Mouse (Mus musculus) left cerebral cortex, postnatal 10 days (tissue): ENCODE data around the gene Stpg1. TPM values are rescaled to one million over a fixed set of nuclear protein-coding genes. Genes with fewer than 3 reads are reported as not detected.

Experiments used
- DNase-seq, 2 experiments: peaks; one replicate each; pipeline ENCODE4 v3.0.0; 2021 to 2022; ENCODE audit warnings: low spot score in 2 of 2, mixed read lengths in 1 of 2; ENCODE audit errors: extremely low spot score in 1 of 2
- intact Hi-C: fragments of 180-260 bp; cut with DNase I; formaldehyde crosslinking; loops from one replicate; pipeline ENCODE4 v1.15.1; 2025
- total RNA-seq, 2 experiments: library from RNA; stranded (reverse); gene quantifications; 2 replicates each; pipeline ENCODE4 v1.2.3; 2021

Gene Stpg1
- total RNA-seq = 1 to 10 TPM in 1 of 2 experiments, under 1 TPM in 1; 0.81 to 1.3 TPM

DNA sequence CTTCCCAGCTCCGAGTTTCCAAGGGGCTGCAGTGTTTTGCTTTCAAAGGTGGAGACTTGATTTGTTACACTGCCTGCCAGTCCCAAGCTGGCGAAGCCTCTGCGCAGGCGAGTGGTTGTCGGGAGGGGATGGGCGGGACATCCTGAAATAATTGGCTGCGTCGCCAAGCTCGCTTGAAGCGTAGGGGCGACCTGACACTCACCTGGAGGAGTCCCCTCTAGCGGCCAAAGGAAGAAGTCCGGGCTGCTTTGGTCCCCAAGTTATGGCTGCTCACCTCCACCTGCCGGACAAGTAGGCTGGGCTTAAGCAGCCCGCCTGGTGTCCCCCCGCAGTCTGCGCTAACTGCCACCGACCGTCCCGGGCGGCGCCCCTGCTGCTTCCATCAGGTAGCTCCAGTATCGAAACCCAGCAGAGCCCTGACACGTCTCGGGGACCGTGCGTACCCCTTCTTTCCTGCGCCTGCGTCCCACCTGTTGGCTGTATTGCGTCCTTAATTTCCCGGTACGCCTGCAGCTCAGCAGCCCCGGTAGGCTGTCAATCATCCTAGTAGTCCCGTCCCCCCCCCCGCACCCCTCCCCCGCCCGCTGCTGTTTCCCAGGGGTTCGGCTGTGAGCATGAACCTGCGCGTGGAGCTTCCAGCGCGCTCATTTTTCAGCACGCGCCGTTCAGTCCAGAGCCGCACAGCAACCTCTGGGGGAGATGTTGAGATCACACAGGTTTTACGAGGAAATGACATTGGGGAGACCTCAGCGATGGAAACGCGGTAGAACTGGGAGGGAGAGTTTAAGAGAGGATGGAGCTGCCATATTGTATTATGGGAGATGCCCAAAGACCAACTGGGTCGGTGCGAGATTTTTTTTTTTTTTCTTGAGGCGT, at the start of gene Stpg1, which contains the start of gene Nipal3:
Gene Stpg1, plus strand, starts transcription at position 270 of the 876 bp plus-strand sequence.
Gene Nipal3, minus strand, starts transcription at position 518 of the 876 bp plus-strand sequence.
- intact Hi-C loops = no loop called here
- peak; percentile 90 to 91 for DNase-seq

- intact Hi-C loops = no loop called here
- DNase-seq = no peak
These were observed 43.1 kb upstream of the Stpg1 start for GRCm38 (mm10) chr4:135451360-135452015.

GRCm38 (mm10) chr4:135453164-135453563, 41.4 kb upstream of the Stpg1 start:
- no peak for DNase-seq
- intact Hi-C loops = no loop called here

DNA sequence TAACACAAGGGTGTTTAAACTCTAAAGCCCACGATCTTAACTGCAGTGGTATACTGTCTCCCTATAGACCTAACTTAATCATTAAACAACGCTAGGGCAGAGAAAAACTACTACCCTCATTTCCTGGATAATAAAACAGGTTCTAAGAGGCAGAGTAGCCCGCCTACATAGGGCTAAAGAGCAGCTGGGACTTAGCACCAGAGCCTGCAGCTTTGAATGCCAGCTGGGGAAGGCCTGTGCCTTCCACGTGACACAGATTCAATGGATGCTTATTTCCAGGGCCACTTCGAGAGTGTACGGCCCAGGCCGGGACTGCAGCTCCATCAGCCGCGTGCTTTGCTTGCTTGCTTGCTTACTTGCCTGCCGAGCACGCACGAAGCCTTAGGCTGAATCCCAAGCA, 41.0 kb upstream of the Stpg1 start:
- intact Hi-C loops = no loop called here
- no peak for DNase-seq

GRCm38 (mm10) chr4:135463406-135463805, 31.2 kb upstream of the Stpg1 start:
- DNase-seq = no peak
- intact Hi-C loops = no loop called here

DNA sequence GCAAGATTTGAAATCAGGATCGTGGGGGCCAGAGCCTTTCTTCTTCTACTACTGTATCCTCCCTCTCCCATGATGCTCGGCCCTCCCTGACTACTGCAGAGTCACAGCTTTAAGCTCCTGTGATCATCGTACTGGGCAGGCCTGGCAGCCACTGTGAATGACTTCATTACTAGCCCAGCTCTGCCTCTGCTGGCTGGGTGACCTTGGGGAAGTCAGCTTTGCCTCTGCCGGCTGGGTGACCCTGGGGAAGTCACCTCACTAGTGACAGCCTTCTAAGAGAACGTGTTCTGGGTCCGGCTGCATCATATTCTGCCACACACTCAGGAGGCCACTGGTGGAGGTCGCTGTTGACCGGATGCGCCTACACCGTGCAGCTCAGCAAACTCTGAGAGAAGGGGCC, 16.7 kb upstream of the Stpg1 start:
- intact Hi-C loops = no loop called here
- DNase-seq = no peak

DNA sequence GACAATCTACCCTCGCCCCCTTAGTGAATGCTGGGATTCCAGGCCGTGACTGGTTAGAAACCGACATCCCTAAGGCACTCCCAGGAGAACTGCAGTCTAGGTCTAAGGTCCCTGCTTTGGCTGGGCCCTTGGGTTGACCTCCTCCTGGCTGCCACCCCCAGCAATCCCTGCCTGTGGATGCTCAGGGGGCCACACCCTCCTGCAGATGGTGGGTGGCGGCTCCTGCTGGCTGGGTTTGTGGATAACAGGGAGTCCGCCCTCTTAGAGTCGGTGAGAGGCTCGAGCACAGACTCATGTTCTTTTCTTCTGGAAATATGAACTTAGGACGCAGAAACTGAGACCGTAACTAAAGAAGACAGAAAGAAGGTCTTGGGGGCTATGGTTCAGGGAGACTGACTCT, 14.2 kb upstream of the Stpg1 start:
- intact Hi-C loops = no loop called here
- no peak for DNase-seq

DNA sequence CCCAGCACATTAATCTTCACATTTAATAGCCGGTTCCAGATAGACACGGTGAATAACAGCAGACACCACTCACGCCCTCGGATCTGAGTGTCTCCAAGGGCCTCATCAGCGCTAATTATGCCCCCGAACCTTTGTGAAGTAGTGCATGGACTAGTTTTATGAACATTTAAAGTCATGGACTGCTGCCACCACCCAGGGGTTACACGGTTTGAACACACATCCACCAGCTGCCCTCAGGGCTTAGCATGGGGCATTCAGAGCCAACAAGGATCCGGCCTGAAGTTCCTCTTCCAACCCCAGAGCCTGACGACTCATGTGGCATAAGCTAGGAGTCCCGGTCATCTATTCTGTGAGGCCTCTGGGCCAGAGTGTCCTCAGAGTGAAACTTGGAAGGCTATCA, 9.5 kb upstream of the Stpg1 start:
- intact Hi-C loops = no loop called here
- no peak for DNase-seq

DNA sequence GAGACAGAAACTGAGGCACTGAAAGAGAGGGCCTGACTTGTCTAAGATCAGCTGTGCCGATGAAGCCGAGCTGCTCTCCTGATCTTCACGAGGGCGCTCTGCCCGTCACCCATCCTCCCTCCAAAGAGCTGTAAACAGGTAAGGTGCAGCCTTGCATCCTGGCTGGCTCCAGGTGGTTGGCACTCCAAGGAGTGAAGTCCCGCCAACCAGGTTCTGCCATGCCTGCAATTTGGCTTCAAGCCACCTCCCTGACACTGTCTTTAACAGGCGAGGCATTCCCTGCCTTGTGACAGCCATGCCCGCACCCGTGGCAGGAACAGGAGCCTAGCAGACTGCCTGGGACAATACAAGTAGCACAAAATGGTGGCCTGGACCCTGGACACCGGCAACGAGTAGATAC, 8.2 kb upstream of the Stpg1 start:
- intact Hi-C loops = no loop called here

GRCm38 (mm10) chr4:135489256-135489655, 5.3 kb upstream of the Stpg1 start:
- intact Hi-C loops = no loop called here
- no peak for DNase-seq

More for the DNA sequence above, 8.2 kb upstream of the Stpg1 start:
- DNase-seq = no peak

- intact Hi-C loops = no loop called here
- no peak for DNase-seq
These were observed 1.3 kb upstream of the Stpg1 start for GRCm38 (mm10) chr4:135493271-135493670.

DNA sequence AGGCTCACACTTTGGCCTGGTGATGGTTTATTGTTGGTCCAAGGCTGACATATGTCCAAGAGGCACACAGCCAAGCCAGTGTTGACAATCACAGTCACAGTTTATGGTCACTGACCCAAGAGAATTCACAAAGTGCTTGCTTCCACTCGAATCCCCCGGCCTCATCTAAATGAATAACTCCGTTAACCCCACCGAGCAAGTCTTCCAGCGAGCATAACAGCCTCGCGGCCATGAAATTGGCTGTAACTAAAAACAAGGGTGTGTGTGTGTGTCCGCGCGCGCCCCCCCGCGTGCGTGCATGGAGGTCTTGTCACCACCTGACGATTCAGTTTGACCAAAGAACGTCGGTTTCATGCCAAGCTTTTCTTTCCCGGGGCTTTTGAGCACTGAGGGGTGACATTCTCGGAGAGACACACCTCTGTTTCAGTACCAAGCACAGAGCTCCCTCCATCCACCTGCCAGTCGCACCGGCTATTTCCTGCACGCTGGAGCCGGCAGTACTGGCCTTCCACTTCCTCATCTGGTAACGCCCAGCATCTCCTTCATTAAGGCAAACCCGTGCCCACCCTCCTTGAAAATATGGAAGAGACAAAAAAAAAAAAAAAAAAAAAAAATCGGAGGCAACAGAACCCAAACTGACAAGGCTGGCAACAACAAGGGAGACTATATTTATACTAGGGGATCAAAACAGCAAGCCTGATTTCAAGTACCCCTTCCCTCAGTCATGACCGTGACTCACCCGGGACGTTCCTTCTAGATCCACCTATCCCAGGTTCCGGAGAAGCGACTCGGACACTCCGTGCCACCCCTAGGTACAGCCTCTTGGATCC, 684 bp upstream of the Stpg1 start:
- intact Hi-C loops = no loop called here
- DNase-seq = peak in 1 of 2 experiments; percentile 48

- intact Hi-C loops = no loop called here
- no peak for DNase-seq
These were observed 804 bp downstream of the Stpg1 start for GRCm38 (mm10) chr4:135495397-135495791.

DNA sequence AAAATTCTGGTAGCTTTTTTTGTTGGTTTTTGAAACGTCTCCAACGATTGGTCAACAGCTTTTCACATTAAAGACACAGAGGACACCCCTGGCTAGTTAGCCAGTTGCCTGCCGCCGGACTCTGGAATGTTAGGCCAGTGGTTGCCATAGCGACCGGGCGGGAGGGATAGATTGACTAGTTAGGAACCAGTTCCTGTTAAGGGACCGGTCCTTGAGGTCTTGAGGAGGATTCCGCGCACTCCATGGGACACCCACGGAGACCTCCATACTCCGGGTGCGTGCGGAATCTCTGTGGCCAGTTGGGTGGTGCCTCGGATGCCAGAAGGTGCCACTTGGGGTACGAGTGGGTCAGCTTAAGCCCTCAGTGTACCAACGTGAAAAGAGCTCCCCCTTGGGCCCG, 1.2 kb downstream of the Stpg1 start:
- DNase-seq = peak; percentile 32 to 69
- intact Hi-C loops = no loop called here

DNA sequence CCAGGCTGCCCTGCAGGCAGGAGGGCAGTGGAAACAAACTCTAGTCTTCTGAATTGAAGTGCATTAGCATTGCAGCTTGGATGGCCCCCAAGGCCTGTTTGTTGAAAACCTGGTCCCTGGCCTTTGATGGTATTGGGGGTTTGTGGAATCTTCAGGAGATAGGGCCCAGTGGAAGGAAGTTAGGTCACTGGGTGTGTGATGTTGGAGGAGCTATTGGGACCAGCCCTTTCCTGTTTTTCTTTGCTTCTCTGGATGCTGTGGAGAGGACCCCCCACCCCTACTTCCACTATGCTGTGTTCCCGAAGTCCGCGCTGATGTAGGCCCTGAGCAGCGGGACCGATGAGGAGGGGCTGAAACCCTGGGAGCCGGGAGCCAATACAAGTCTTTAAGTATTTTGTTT, 3.5 kb downstream of the Stpg1 start:
- intact Hi-C loops = no loop called here
- DNase-seq = peak in 1 of 2 experiments; percentile 46

- intact Hi-C loops = no loop called here
- no peak for DNase-seq
These were observed 5.2 kb downstream of the Stpg1 start for GRCm38 (mm10) chr4:135499831-135500230.

DNA sequence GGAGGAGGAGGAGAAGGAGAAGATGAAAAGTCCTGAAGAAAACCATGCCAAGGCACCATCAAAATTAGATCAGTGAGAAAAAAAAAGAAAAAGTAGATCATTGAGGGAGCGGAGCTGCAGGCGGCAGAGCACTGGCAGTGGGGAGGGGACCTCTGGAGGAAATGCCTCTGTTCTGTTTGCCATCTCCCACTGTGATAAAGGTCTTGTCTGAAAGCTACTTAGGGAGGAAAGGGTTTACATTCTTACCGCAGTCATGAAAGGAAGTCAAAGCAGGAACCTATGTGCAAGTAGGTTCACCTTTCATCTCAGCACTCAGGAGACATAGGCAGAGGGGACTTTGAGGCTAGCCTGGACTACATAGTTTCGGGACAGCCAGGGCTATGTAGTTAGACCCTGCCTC, 7.0 kb downstream of the Stpg1 start:
- intact Hi-C loops = no loop called here
- DNase-seq = no peak

- no peak for DNase-seq
- intact Hi-C loops = no loop called here
These were observed 11.2 kb downstream of the Stpg1 start for GRCm38 (mm10) chr4:135505794-135506193.
